Mouse (Mus musculus) embryonic facial prominence, embryonic 14.5 days (tissue): ENCODE data around the gene Stx1a. TPM values are rescaled to one million over a fixed set of nuclear protein-coding genes. Genes with fewer than 3 reads are reported as not detected.

ENCODE experiments used
- ATAC-seq: fragments of 200-750 bp; cut with Nextera tagmentation; 2 replicates; pipeline ENCODE4 v1.8.0; 2017; ENCODE audit warnings: low read depth, moderate number of reproducible peaks, moderate TSS enrichment
- DNase-seq: peaks from one replicate; pipeline ENCODE4 v3.0.0-alpha.2; 2015; ENCODE audit warnings: low spot score
- H3K27ac ChIP-seq: fragments of 300-500 bp; sonication (generic); replicated peaks from 2 replicates; pipeline ENCODE4 v1.5.1; 2014; ENCODE audit warnings: low read depth, mild to moderate bottlenecking, low read length, moderate library complexity
- H3K27me3 ChIP-seq: fragments of 300-500 bp; sonication (generic); replicated peaks from 2 replicates; pipeline ENCODE4 v1.6.1; 2014; ENCODE audit warnings: low read length; ENCODE audit not compliant: control insufficient read depth, insufficient read depth
- H3K36me3 ChIP-seq: fragments of 300-500 bp; sonication (generic); 2 replicates; pipeline ENCODE4 v1.6.1; 2014; ENCODE audit warnings: low read length, mixed read lengths; ENCODE audit not compliant: control insufficient read depth, insufficient read depth
- H3K4me1 ChIP-seq: fragments of 300-500 bp; sonication (generic); 2 replicates; pipeline ENCODE4 v1.6.1; 2014; ENCODE audit warnings: antibody characterized with exemption, low read length; ENCODE audit not compliant: control insufficient read depth, insufficient read depth
- H3K4me2 ChIP-seq: fragments of 300-500 bp; sonication (generic); 2 replicates; pipeline ENCODE4 v1.6.1; 2014; ENCODE audit warnings: low read depth, mild to moderate bottlenecking, low read length, moderate library complexity, mixed read lengths
- H3K4me3 ChIP-seq: fragments of 300-500 bp; sonication (generic); 2 replicates; pipeline ENCODE4 v1.5.1; 2014; ENCODE audit warnings: low read depth, mild to moderate bottlenecking, low read length
- H3K9ac ChIP-seq: fragments of 300-500 bp; sonication (generic); 2 replicates; pipeline ENCODE4 v1.6.1; 2014; ENCODE audit warnings: low read depth, mild to moderate bottlenecking, low read length, moderate library complexity, mixed read lengths
- H3K9me3 ChIP-seq: fragments of 300-500 bp; sonication (generic); 2 replicates; pipeline ENCODE4 v1.6.1; 2016; ENCODE audit warnings: low read length; ENCODE audit not compliant: control insufficient read depth
- WGBS: fragments of 180-500 bp; shearing (Covaris S2); extraction: QIAGEN DNeasy Blood & Tissue Kit; methylation state at CpG from one replicate; pipeline ENCODE4 v1.1.7; 2014; 5-methylcytosine and 5-hydroxymethylcytosine counted together
- polyA plus RNA-seq: library from polyadenylated mRNA; unstranded; fragments of >200 nt; fragmentation: Nextera tagmentation; extraction: Ambion mirVana; gene quantifications from 2 replicates; pipeline ENCODE4 v1.2.1, GENCODE M21; 2014

The Stx1a gene
- polyA plus RNA-seq, 1 experiment from 2014 or later: 19.6 TPM

GRCm38 (mm10) chr5:135076931-135077505 is 53.7 kb downstream of the Stx1a start:
- peak overlapping the region; percentile 92 for H3K27ac ChIP-seq
- no peaks in the 10 kb centered on the region for H3K9me3 ChIP-seq
- no peaks in the 10 kb centered on the region for H3K27me3 ChIP-seq
- H3K9ac ChIP-seq: peak overlapping the region; percentile 98
- peak; percentile 82 for DNase-seq
- peak overlapping the region; percentile 94 for H3K4me3 ChIP-seq
- H3K36me3 ChIP-seq: peaks cover 23% of the 10 kb centered on the region
- peaks cover 4% of the 10 kb centered on the region; the same call in 1 of the 2 replicates for H3K4me1 ChIP-seq
- WGBS: 15% methylated on average over 14 of the region's 14 CpGs
- ATAC-seq: peak; percentile 68
- H3K4me2 ChIP-seq: peak overlapping the region; percentile 69

- Histone ChIP-seq H3K4me2 (peak within 1 kb of the TSS; percentile 69), H3K4me1 (peaks cover 4% of the 10 kb centered on the region; the same call in 1 of the 2 replicates), H3K9me3 (no peaks in the 10 kb centered on the region), H3K27ac (peak within 1 kb of the TSS; percentile 92), H3K4me3 (peak within 1 kb of the TSS; percentile 94), H3K9ac (peak within 1 kb of the TSS; percentile 98), H3K27me3 (no peaks in the 10 kb centered on the region), H3K36me3 (peaks cover 15% of the 10 kb centered on the region; the same call in 1 of the 2 replicates)
- 0% methylated on average over 19 of the region's 83 CpGs for WGBS
- DNase-seq (peak; percentile 91), ATAC-seq (peak; percentile 89)
Measured at GRCm38 (mm10) chr5:135077564-135078481, 54.5 kb downstream of the Stx1a start, which contains the start of gene Vps37d. Vps37d (minus strand) TSS chr5:135078266.

GRCm38 (mm10) chr5:135078482-135078810 is 55.2 kb downstream of the Stx1a start:
- H3K27me3 ChIP-seq: no peaks in the 10 kb centered on the region
- peak overlapping the region; percentile 94 for H3K4me3 ChIP-seq
- 2% methylated on average over 9 of the region's 11 CpGs for WGBS
- DNase-seq (no peak), ATAC-seq (peak; percentile 50)
- H3K4me2 ChIP-seq: peak overlapping the region; percentile 69
- H3K27ac ChIP-seq: no peak overlapping the region
- H3K36me3 ChIP-seq: peaks cover 12% of the 10 kb centered on the region; the same call in 1 of the 2 replicates
- H3K9ac ChIP-seq: peak overlapping the region; percentile 98
- no peaks in the 10 kb centered on the region for H3K9me3 ChIP-seq
- peaks cover 1% of the 10 kb centered on the region; the same call in 1 of the 2 replicates for H3K4me1 ChIP-seq

GRCm38 (mm10) chr5:135079578-135079977 is 56.3 kb downstream of the Stx1a start:
- peaks cover 9% of the 10 kb centered on the region; the same call in 1 of the 2 replicates for H3K36me3 ChIP-seq
- H3K4me1 ChIP-seq: no peaks in the 10 kb centered on the region
- WGBS: 86% methylated on average over 2 of the region's 2 CpGs
- DNase-seq: no peak
- no peak overlapping the region for H3K4me3 ChIP-seq
- no peak overlapping the region for H3K9ac ChIP-seq
- no peak overlapping the region for H3K27ac ChIP-seq
- H3K9me3 ChIP-seq: no peaks in the 10 kb centered on the region
- ATAC-seq: no peak
- no peak overlapping the region for H3K4me2 ChIP-seq
- no peaks in the 10 kb centered on the region for H3K27me3 ChIP-seq

GRCm38 (mm10) chr5:135080539-135080938 is 57.3 kb downstream of the Stx1a start:
- Histone ChIP-seq H3K4me3 (no peak overlapping the region), H3K4me1 (no peaks in the 10 kb centered on the region), H3K36me3 (no peaks in the 10 kb centered on the region; the same call in 1 of the 2 replicates), H3K27ac (no peak overlapping the region), H3K4me2 (no peak overlapping the region), H3K9ac (no peak overlapping the region), H3K9me3 (no peaks in the 10 kb centered on the region), H3K27me3 (no peaks in the 10 kb centered on the region)
- ATAC-seq (no peak), DNase-seq (no peak)
- 88% methylated on average over 5 of the region's 5 CpGs for WGBS

- Histone ChIP-seq H3K9ac (no peak overlapping the region), H3K4me1 (no peaks in the 10 kb centered on the region), H3K4me2 (no peak overlapping the region), H3K27ac (no peak overlapping the region), H3K27me3 (peaks cover 24% of the 10 kb centered on the region), H3K9me3 (no peaks in the 10 kb centered on the region), H3K4me3 (no peak overlapping the region), H3K36me3 (no peaks in the 10 kb centered on the region)
- ATAC-seq (no peak), DNase-seq (no peak)
- 21% methylated on average over 4 of the region's 4 CpGs for WGBS
Measured at GRCm38 (mm10) chr5:135086871-135087270, 63.6 kb downstream of the Stx1a start.

- Histone ChIP-seq H3K4me2 (peak within 1 kb of the TSS; percentile 47), H3K9ac (peak within 1 kb of the TSS; percentile 41), H3K27me3 (peaks cover 24% of the 10 kb centered on the region), H3K4me3 (peak within 1 kb of the TSS; percentile 26), H3K36me3 (no peaks in the 10 kb centered on the region), H3K4me1 (no peaks in the 10 kb centered on the region), H3K27ac (no peak within 1 kb of the TSS), H3K9me3 (no peaks in the 10 kb centered on the region)
- 3% methylated on average over 23 of the region's 39 CpGs for whole genome bisulfite sequencing
- DNase-seq: no peak
- no peak for ATAC-seq
Measured at GRCm38 (mm10) chr5:135089653-135090052, 66.4 kb downstream of the Stx1a start, which contains the start of gene Mlxipl. Mlxipl (plus strand) TSS chr5:135089890.
